Mouse (Mus musculus): Measurements from ENCODE around the gene Zfp296.

Zfp296 gene

DNA sequence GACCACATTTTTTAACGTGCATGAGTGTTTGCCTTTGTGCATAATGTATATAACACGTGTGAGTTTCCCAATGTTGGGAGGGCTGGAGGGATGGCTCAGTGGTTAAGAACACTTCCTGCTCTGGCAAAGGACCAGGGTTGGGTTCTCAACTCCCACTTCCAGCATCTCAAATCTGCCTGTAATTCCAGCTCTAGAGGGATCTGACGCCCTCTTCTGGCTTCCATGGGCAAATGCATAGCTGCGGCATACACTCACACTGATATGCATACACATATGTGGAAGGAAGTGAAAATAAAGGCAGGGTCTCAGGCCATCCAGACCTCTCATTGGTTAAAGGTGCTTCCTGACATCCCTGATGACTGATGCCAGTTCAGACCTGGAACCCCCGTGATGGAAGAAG, 30.2 kb downstream of the Zfp296 start:
- no peak for DNase-seq (ENCODE audit: low spot score)

DNA sequence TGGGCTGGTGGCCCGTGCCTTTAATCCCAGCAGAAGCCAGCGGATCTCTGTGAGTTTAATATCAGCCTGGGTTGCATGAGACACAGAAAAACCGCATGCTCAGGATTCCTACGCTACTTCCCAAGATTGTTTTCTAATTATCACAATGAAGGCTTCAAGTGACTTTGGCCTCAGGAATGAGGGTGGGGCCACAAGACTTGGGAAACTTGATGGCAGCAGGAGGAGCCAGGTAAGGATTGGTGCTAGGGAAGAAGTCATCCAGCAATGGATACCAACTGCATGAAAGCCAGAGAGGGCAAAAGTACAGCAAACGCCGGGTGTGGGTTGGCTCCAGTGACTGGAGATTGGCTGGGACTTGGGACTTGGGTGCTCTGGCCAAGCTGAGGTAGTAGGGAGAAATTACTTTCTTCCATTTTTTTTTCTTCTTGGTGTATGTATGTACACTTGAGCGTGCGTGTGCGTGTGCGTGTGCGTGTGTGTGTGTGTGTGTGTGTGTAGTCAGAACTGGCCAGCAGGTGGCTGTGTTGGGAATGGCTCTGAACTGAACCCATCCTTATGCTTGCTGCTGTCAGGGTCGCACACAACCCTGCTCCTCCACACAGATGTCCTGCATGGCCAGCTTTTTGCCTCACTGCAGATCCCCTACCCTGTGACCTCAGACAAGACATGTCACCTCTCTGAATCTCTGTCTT, 32.7 kb downstream of the Zfp296 start:
- DNase-seq (ENCODE audit: low spot score), result no peak

DNA sequence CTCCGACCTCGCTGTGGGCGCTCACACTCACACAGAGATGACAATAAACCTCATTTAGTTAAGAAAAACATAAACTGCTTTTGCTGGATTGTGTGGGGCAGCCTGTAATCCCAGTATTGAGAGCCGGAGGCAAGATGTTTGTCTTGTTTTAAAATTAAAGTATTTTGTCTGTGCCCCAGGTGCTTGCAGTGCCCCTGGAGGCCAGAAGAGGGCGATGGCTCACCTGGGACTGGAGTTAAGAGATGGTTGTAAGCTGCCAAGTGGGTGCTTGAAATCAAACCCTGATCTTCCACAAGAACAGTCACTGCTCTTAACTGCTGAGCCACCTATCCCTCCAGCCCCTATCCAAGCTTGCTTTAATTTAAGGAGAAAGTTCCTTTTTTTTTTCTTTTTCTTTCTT, 33.9 kb downstream of the Zfp296 start:
- no peak for DNase-seq (ENCODE audit: low spot score)

- DNase-seq (ENCODE audit: low spot score), result no peak
Observed at GRCm38 (mm10) chr7:19615036-19615577, 38.0 kb downstream of the Zfp296 start.

DNA sequence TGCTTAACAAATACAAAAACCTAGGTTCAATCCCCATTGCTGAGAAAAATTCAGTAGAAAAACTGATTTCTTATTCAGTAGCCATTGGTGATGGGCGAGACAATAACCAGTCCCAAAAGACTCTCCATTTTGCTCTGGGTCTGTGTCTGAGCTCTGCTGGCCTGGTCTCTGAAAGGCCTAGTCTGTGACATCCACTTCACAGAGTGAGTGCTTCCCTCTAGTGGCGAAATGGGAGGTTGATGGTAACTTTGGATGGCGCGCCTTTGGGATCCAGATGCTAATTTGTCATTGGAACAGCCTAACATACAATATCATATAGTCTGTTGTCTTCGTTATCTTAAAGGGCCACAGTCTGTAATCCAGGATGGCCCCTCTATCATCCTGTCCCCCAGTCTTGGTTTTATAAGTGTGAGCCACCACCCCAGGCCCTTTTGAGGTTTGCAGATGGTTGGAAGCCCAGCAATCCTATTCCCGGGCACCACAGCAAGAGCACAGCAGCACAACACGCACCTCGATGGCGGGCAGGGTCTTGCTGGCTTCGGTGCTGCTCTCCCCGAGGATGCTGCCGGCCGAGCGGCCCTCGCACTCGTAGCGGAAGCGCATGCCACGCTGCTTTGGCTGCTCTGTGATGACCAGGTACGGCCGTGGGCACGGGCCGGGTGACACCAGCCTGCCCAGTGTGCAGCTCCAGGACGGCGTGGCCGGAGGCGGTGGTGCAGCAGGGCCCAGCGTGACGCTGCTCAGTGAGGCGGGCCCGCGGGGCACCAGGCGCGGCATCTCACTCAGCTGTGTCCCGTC, 42.1 kb downstream of the Zfp296 start:
- peak; percentile 58 for DNase-seq (ENCODE audit: low spot score)

DNA sequence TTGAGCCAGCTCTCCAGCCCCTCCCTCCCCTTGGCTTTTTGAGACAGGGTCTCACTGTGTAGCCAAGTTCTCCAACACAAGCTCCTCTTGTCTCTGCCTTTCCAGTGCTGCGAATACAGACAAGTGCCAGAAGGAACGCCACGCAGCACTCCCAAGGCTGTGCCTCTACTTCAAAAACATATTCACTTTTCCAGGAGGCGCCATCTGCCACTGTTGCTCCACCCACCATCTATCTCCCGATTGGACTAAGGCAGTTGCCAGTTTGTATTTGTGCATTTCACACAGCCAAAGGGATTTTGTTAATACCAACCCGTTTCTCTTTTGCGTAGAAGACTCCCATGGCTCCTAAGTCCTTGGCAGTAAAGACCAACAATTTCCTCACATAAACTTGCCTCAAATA, 43.7 kb downstream of the Zfp296 start:
- no peak for DNase-seq (ENCODE audit: low spot score)

DNA sequence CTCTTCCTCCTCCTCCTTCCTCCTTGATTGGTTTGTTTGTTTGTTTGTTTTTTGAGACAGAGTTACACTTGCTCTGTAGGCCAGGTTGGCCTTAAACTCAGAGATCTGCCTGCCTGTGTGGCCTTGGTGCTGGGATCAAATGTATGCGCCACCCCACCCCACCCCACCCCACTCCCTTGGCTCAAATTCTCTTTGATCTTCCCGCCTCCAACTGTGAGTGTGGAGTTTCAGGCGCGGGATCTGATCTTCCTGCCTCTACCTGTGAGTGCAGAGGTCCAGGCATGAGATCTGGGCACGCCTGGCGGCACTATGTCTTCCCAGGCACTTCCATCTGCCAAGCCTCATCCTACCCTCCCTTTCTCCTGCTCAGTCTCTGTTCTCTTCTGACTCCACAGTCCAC, 45.2 kb downstream of the Zfp296 start:
- DNase-seq (ENCODE audit: low spot score), result no peak

GRCm38 (mm10) chr7:19623433-19623832, 46.3 kb downstream of the Zfp296 start:
- no peak for DNase-seq (ENCODE audit: low spot score)

DNA sequence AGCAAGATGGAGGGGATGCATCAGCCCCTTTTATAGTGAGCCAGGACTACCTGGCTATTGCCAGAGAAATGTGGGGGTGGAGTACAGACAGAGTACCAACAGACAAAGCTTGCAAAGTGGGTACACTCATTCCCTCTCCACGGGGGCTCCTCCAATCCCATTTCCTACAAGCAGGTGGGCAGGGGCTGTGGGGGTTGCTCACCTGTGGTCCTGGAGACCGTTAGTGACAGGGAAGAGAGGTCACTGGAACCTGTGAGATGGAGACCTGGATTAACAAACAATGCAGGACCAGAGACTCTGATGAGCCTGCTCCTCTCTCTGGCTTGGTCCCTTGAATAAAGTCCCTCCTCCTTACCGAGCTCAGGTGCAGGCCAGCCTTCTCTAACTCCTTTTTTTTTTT, 50.6 kb downstream of the Zfp296 start:
- no peak for DNase-seq (ENCODE audit: low spot score)

- no peak for DNase-seq (ENCODE audit: low spot score)
Observed at GRCm38 (mm10) chr7:19628192-19628535, 51.1 kb downstream of the Zfp296 start.

GRCm38 (mm10) chr7:19628536-19629360, 51.7 kb downstream of the Zfp296 start:
- peak; percentile 97 for DNase-seq (ENCODE audit: low spot score)

DNA sequence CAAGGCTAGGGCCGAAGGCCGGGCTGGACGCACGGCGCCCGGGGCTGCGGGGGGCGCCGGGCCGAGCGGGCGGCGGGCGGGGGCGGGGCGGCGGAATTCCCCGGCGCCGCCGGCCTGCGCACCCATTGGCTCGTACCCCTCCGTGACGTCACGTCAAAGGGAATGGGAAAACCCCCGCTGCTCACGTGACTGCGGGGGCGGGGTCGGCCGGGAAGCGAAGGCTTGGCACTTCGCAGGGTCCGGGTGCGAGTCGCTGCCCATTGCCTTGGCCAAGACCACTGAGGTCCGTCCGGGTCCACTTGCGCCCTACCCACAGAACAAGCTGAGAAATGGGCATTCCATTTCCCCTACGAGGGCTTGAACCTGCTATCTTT, 52.3 kb downstream of the Zfp296 start, which contains the start of gene Relb:
Relb (minus strand) TSS at position 78 of the 374 bp plus-strand sequence.
- peak; percentile 93 for DNase-seq (ENCODE audit: low spot score)
